Mouse (Mus musculus): ENCODE results near the gene Igsf8.

DNA sequence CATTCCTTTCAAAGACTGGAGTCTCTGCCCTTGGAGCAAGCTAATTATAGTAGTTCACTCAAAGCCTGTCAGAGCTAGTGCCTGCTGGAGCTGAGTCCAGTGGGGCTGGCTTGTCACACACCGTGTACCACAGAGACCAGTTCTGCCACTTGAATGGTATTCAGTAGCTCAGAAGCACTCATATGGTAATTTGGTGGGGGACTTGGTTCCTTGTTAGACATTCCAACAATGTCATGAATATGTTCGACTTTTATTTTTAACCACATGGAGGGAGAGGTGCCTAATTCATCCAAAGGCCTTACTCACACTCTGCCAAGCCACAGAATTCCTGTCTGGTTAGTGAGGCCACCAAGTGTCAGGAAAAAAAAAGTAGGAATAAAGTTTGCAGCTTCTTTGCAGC lies 19.0 kb upstream of the Igsf8 start:
- TF ChIP-seq CTCF (IDR thresholded peaks at IDR 0.05; ENCODE audit: borderline replicate concordance, insufficient read depth, low read length) (no peak), POLR2A (IDR thresholded peaks at IDR 0.05; ENCODE audit: low read depth, low read length) (no peak)

All from embryonic fibroblast, embryonic 13.5 days (primary cell).